Mouse (Mus musculus): ENCODE measurements around the gene Wfs1. TPM values are rescaled to one million over a fixed set of nuclear protein-coding genes. Genes with fewer than 3 reads are reported as not detected.

The Wfs1 gene
- 7.1 and 8.5 TPM in 2 replicates for polyA plus RNA-seq (2012; rRNA removed)

- WGBS = under 1% methylated on average over 60 of the region's 60 CpGs
- Histone ChIP-seq H3K4me3 (ENCODE audit: control insufficient read depth, insufficient read depth, low read length) (peak within 1 kb of the TSS; percentile 61), H3K4me1 (replicated peaks; ENCODE audit: control insufficient read depth, insufficient read depth, low read length) (peaks cover 15% of the 10 kb centered on the region), H3K27me3 (ENCODE audit: control insufficient read depth, insufficient read depth, low read length) (no peaks in the 10 kb centered on the region), H3K27ac (ENCODE audit: control insufficient read depth, insufficient read depth, low read length) (no peak within 1 kb of the TSS; the same call in 1 of the 2 replicates), H3K36me3 (ENCODE audit: control insufficient read depth, insufficient read depth, low read length) (no peaks in the 10 kb centered on the region)
- peak; percentile 50; the same call in 1 of the 2 replicates for TF ChIP-seq CTCF (IDR thresholded peaks at IDR 0.05; ENCODE audit: borderline replicate concordance, control insufficient read depth, extremely low read depth, insufficient read depth, low read length, poor library complexity)
- TF ChIP-seq POLR2A (IDR thresholded peaks at IDR 0.05; ENCODE audit: control insufficient read depth, extremely low read depth, insufficient read depth, low read length, poor library complexity) = no peak
- peak; percentile 90 for DNase-seq
These were observed at the start of gene Wfs1 for GRCm38 (mm10) chr5:36988781-36989624. Wfs1 (minus strand) TSS chr5:36989205.

GRCm38 (mm10) chr5:37036884-37037283 is 47.9 kb upstream of the Wfs1 start:
- WGBS = 50% methylated on average over 3 of the region's 3 CpGs
- Histone ChIP-seq H3K27me3 (ENCODE audit: control insufficient read depth, insufficient read depth, low read length) (no peaks in the 10 kb centered on the region), H3K4me3 (ENCODE audit: control insufficient read depth, insufficient read depth, low read length) (no peak overlapping the region), H3K4me1 (replicated peaks; ENCODE audit: control insufficient read depth, insufficient read depth, low read length) (peaks cover 15% of the 10 kb centered on the region), H3K27ac (ENCODE audit: control insufficient read depth, insufficient read depth, low read length) (no peak overlapping the region), H3K36me3 (ENCODE audit: control insufficient read depth, insufficient read depth, low read length) (no peaks in the 10 kb centered on the region)
- DNase-seq = no peak
- TF ChIP-seq POLR2A (IDR thresholded peaks at IDR 0.05; ENCODE audit: control insufficient read depth, extremely low read depth, insufficient read depth, low read length, poor library complexity) (no peak), CTCF (IDR thresholded peaks at IDR 0.05; ENCODE audit: borderline replicate concordance, control insufficient read depth, extremely low read depth, insufficient read depth, low read length, poor library complexity) (no peak)

GRCm38 (mm10) chr5:37035896-37036295 is 46.9 kb upstream of the Wfs1 start:
- 95% methylated on average over 6 of the region's 6 CpGs for WGBS
- no peaks in the 10 kb centered on the region for H3K36me3 ChIP-seq (ENCODE audit: control insufficient read depth, insufficient read depth, low read length)
- no peak overlapping the region for H3K4me3 ChIP-seq (ENCODE audit: control insufficient read depth, insufficient read depth, low read length)
- H3K4me1 ChIP-seq (replicated peaks; ENCODE audit: control insufficient read depth, insufficient read depth, low read length) = peaks cover 8% of the 10 kb centered on the region; the same call in 1 of the 2 replicates
- TF ChIP-seq CTCF (IDR thresholded peaks at IDR 0.05; ENCODE audit: borderline replicate concordance, control insufficient read depth, extremely low read depth, insufficient read depth, low read length, poor library complexity) = no peak
- no peak for TF ChIP-seq POLR2A (IDR thresholded peaks at IDR 0.05; ENCODE audit: control insufficient read depth, extremely low read depth, insufficient read depth, low read length, poor library complexity)
- no peak overlapping the region for H3K27ac ChIP-seq (ENCODE audit: control insufficient read depth, insufficient read depth, low read length)
- no peak for DNase-seq
- no peaks in the 10 kb centered on the region for H3K27me3 ChIP-seq (ENCODE audit: control insufficient read depth, insufficient read depth, low read length)

GRCm38 (mm10) chr5:37035192-37035591 is 46.2 kb upstream of the Wfs1 start:
- DNase-seq = no peak
- WGBS = 91% methylated on average over 6 of the region's 6 CpGs
- peaks cover 5% of the 10 kb centered on the region; the same call in 1 of the 2 replicates for H3K4me1 ChIP-seq (replicated peaks; ENCODE audit: control insufficient read depth, insufficient read depth, low read length)
- no peak overlapping the region for H3K27ac ChIP-seq (ENCODE audit: control insufficient read depth, insufficient read depth, low read length)
- H3K4me3 ChIP-seq (ENCODE audit: control insufficient read depth, insufficient read depth, low read length) = no peak overlapping the region
- TF ChIP-seq POLR2A (IDR thresholded peaks at IDR 0.05; ENCODE audit: control insufficient read depth, extremely low read depth, insufficient read depth, low read length, poor library complexity) (no peak), CTCF (IDR thresholded peaks at IDR 0.05; ENCODE audit: borderline replicate concordance, control insufficient read depth, extremely low read depth, insufficient read depth, low read length, poor library complexity) (no peak)
- H3K27me3 ChIP-seq (ENCODE audit: control insufficient read depth, insufficient read depth, low read length) = peaks cover 4% of the 10 kb centered on the region; the same call in 1 of the 2 replicates
- H3K36me3 ChIP-seq (ENCODE audit: control insufficient read depth, insufficient read depth, low read length) = no peaks in the 10 kb centered on the region

GRCm38 (mm10) chr5:37030753-37031152 is 41.7 kb upstream of the Wfs1 start:
- no peak for TF ChIP-seq CTCF (IDR thresholded peaks at IDR 0.05; ENCODE audit: borderline replicate concordance, control insufficient read depth, extremely low read depth, insufficient read depth, low read length, poor library complexity)
- TF ChIP-seq POLR2A (IDR thresholded peaks at IDR 0.05; ENCODE audit: control insufficient read depth, extremely low read depth, insufficient read depth, low read length, poor library complexity) = no peak
- Histone ChIP-seq H3K4me1 (replicated peaks; ENCODE audit: control insufficient read depth, insufficient read depth, low read length) (peaks cover 16% of the 10 kb centered on the region), H3K27me3 (ENCODE audit: control insufficient read depth, insufficient read depth, low read length) (peaks cover 28% of the 10 kb centered on the region; the same call in 1 of the 2 replicates), H3K36me3 (ENCODE audit: control insufficient read depth, insufficient read depth, low read length) (no peaks in the 10 kb centered on the region), H3K4me3 (ENCODE audit: control insufficient read depth, insufficient read depth, low read length) (no peak overlapping the region), H3K27ac (ENCODE audit: control insufficient read depth, insufficient read depth, low read length) (no peak overlapping the region)
- whole genome bisulfite sequencing = 74% methylated on average over 9 of the region's 9 CpGs
- no peak for DNase-seq

- peaks cover 33% of the 10 kb centered on the region; the same call in 1 of the 2 replicates for H3K27me3 ChIP-seq (ENCODE audit: control insufficient read depth, insufficient read depth, low read length)
- H3K4me1 ChIP-seq (replicated peaks; ENCODE audit: control insufficient read depth, insufficient read depth, low read length) = peaks cover 16% of the 10 kb centered on the region
- DNase-seq = no peak
- TF ChIP-seq POLR2A (IDR thresholded peaks at IDR 0.05; ENCODE audit: control insufficient read depth, extremely low read depth, insufficient read depth, low read length, poor library complexity) = no peak
- TF ChIP-seq CTCF (IDR thresholded peaks at IDR 0.05; ENCODE audit: borderline replicate concordance, control insufficient read depth, extremely low read depth, insufficient read depth, low read length, poor library complexity) = no peak
- H3K4me3 ChIP-seq (ENCODE audit: control insufficient read depth, insufficient read depth, low read length) = no peak overlapping the region
- no peaks in the 10 kb centered on the region for H3K36me3 ChIP-seq (ENCODE audit: control insufficient read depth, insufficient read depth, low read length)
- H3K27ac ChIP-seq (ENCODE audit: control insufficient read depth, insufficient read depth, low read length) = no peak overlapping the region
- 12% methylated on average over 17 of the region's 17 CpGs for WGBS
These were observed 40.4 kb upstream of the Wfs1 start for GRCm38 (mm10) chr5:37029326-37029905.
